Mouse (Mus musculus) heart, embryonic 11.5 days (tissue): ENCODE measurements around the gene Mob1a. TPM values are rescaled to one million over a fixed set of nuclear protein-coding genes. Genes with fewer than 3 reads are reported as not detected.

Source experiments
- ATAC-seq: fragments of 200-750 bp; cut with Nextera tagmentation; replicated peaks from 2 replicates; pipeline ENCODE4 v1.8.0; 2017; ENCODE audit warnings: moderate library complexity; ENCODE audit not compliant: insufficient number of reproducible peaks, low FRiP score, low TSS enrichment
- H3K27ac ChIP-seq: fragments of 300-500 bp; sonication (generic); 2 replicates; pipeline ENCODE4 v1.5.1; 2014; ENCODE audit warnings: mild to moderate bottlenecking, low read depth, low read length
- H3K27me3 ChIP-seq: fragments of 300-500 bp; sonication (generic); 2 replicates; pipeline ENCODE4 v1.6.1; 2014; ENCODE audit warnings: mild to moderate bottlenecking, low read length, mixed read lengths; ENCODE audit not compliant: control insufficient read depth, insufficient read depth
- H3K36me3 ChIP-seq: fragments of 300-500 bp; sonication (generic); 2 replicates; pipeline ENCODE4 v1.6.1; 2014; ENCODE audit warnings: mild to moderate bottlenecking, low read length, moderate library complexity, mixed read lengths; ENCODE audit not compliant: control insufficient read depth, insufficient read depth
- H3K4me1 ChIP-seq: fragments of 300-500 bp; sonication (generic); 2 replicates; pipeline ENCODE4 v1.6.1; 2014; ENCODE audit warnings: low read length; ENCODE audit not compliant: control insufficient read depth, insufficient read depth
- H3K4me2 ChIP-seq: fragments of 300-500 bp; sonication (generic); 2 replicates; pipeline ENCODE4 v1.6.1; 2014; ENCODE audit warnings: mild to moderate bottlenecking, moderate library complexity
- H3K4me3 ChIP-seq: fragments of 300-500 bp; sonication (generic); 2 replicates; pipeline ENCODE4 v1.5.1; 2014; ENCODE audit warnings: low read depth, low read length
- H3K9ac ChIP-seq: fragments of 300-500 bp; sonication (generic); 2 replicates; pipeline ENCODE4 v1.6.1; 2014; ENCODE audit warnings: mild to moderate bottlenecking, low read depth, low read length, moderate library complexity
- H3K9me3 ChIP-seq: fragments of 300-500 bp; sonication (generic); replicated peaks from 2 replicates; pipeline ENCODE4 v1.6.1; 2016; ENCODE audit warnings: low read length; ENCODE audit not compliant: control insufficient read depth
- WGBS: fragments of 180-500 bp; shearing (Covaris S2); extraction: QIAGEN DNeasy Blood & Tissue Kit; methylation state at CpG from one replicate; pipeline ENCODE4 v1.1.7; 2014; ENCODE audit not compliant: insufficient replicate concordance; 5-methylcytosine and 5-hydroxymethylcytosine counted together
- polyA plus RNA-seq: library from polyadenylated mRNA; unstranded; fragments of >200 nt; fragmentation: Nextera tagmentation; extraction: Ambion mirVana; gene quantifications from 2 replicates; pipeline ENCODE4 v1.2.1, GENCODE M21; 2014

Mob1a gene
- polyA plus RNA-seq, 1 experiment from 2014 or later = 42.2 TPM

GRCm38 (mm10) chr6:83348873-83349272 is 23.1 kb downstream of the Mob1a start, which contains the start of gene Bola3:
Gene Bola3 (plus strand): TSS chr6:83349147.
- Histone ChIP-seq H3K4me1 (peaks cover 7% of the 10 kb centered on the region), H3K9ac (peak within 1 kb of the TSS; percentile 98), H3K4me3 (peak within 1 kb of the TSS; percentile 94), H3K36me3 (peaks cover 11% of the 10 kb centered on the region), H3K27ac (peak within 1 kb of the TSS; percentile 73), H3K4me2 (peak within 1 kb of the TSS; percentile 88), H3K27me3 (no peaks in the 10 kb centered on the region), H3K9me3 (no peaks in the 10 kb centered on the region)
- WGBS = 38% methylated on average over 6 of the region's 6 CpGs
- ATAC-seq = peak; percentile 40

GRCm38 (mm10) chr6:83349274-83349958 is 23.6 kb downstream of the Mob1a start:
- Histone ChIP-seq H3K36me3 (peaks cover 11% of the 10 kb centered on the region), H3K27me3 (no peaks in the 10 kb centered on the region), H3K9me3 (no peaks in the 10 kb centered on the region), H3K4me3 (peak overlapping the region; percentile 94), H3K4me1 (peaks cover 7% of the 10 kb centered on the region), H3K9ac (peak overlapping the region; percentile 98), H3K27ac (peak overlapping the region; percentile 73), H3K4me2 (peak overlapping the region; percentile 88)
- WGBS = under 1% methylated on average over 51 of the region's 53 CpGs
- ATAC-seq = peak; percentile 88

GRCm38 (mm10) chr6:83350172-83350571 is 24.4 kb downstream of the Mob1a start:
- no peaks in the 10 kb centered on the region for H3K9me3 ChIP-seq
- peak overlapping the region; percentile 94 for H3K4me3 ChIP-seq
- 79% methylated on average over 7 of the region's 7 CpGs for WGBS
- peak overlapping the region; percentile 98 for H3K9ac ChIP-seq
- peaks cover 7% of the 10 kb centered on the region for H3K4me1 ChIP-seq
- no peak for ATAC-seq
- H3K27me3 ChIP-seq = no peaks in the 10 kb centered on the region
- peak overlapping the region; percentile 88 for H3K4me2 ChIP-seq
- peak overlapping the region; percentile 73; the same call in 1 of the 2 replicates for H3K27ac ChIP-seq
- peaks cover 11% of the 10 kb centered on the region for H3K36me3 ChIP-seq

GRCm38 (mm10) chr6:83350851-83351405 is 25.1 kb downstream of the Mob1a start:
- peaks cover 7% of the 10 kb centered on the region for H3K4me1 ChIP-seq
- no peaks in the 10 kb centered on the region for H3K27me3 ChIP-seq
- H3K4me2 ChIP-seq = peak overlapping the region; percentile 88
- H3K27ac ChIP-seq = peak overlapping the region; percentile 54
- H3K9ac ChIP-seq = 0 out of 2 replicates have a peak overlapping the region, but pooled peaks have one; percentile 49
- no peak for ATAC-seq
- WGBS = 84% methylated on average over 16 of the region's 16 CpGs
- H3K9me3 ChIP-seq = no peaks in the 10 kb centered on the region
- no peak overlapping the region for H3K4me3 ChIP-seq
- peaks cover 11% of the 10 kb centered on the region for H3K36me3 ChIP-seq

- H3K9me3 ChIP-seq = no peaks in the 10 kb centered on the region
- peaks cover 10% of the 10 kb centered on the region for H3K4me1 ChIP-seq
- H3K4me3 ChIP-seq = no peak overlapping the region
- peak overlapping the region; percentile 88 for H3K4me2 ChIP-seq
- peak overlapping the region; percentile 54 for H3K27ac ChIP-seq
- WGBS = 66% methylated on average over 7 of the region's 7 CpGs
- H3K27me3 ChIP-seq = no peaks in the 10 kb centered on the region
- no peak overlapping the region for H3K9ac ChIP-seq
- ATAC-seq = peak; percentile 85
- H3K36me3 ChIP-seq = peaks cover 11% of the 10 kb centered on the region
These were observed 25.8 kb downstream of the Mob1a start for GRCm38 (mm10) chr6:83351490-83352160.

GRCm38 (mm10) chr6:83352666-83353410 is 27.0 kb downstream of the Mob1a start:
- H3K9me3 ChIP-seq = no peaks in the 10 kb centered on the region
- peaks cover 11% of the 10 kb centered on the region for H3K36me3 ChIP-seq
- H3K4me1 ChIP-seq = peaks cover 12% of the 10 kb centered on the region
- H3K4me3 ChIP-seq = no peak overlapping the region
- no peaks in the 10 kb centered on the region for H3K27me3 ChIP-seq
- H3K9ac ChIP-seq = peak overlapping the region; percentile 59
- peak overlapping the region; percentile 54; the same call in 1 of the 2 replicates for H3K27ac ChIP-seq
- 92% methylated on average over 24 of the region's 24 CpGs for WGBS
- no peak for ATAC-seq
- H3K4me2 ChIP-seq = peak overlapping the region; percentile 30

GRCm38 (mm10) chr6:83354856-83355781 is 29.3 kb downstream of the Mob1a start:
- Histone ChIP-seq H3K4me2 (no peak overlapping the region), H3K27me3 (no peaks in the 10 kb centered on the region), H3K9ac (no peak overlapping the region), H3K4me3 (no peak overlapping the region), H3K9me3 (no peaks in the 10 kb centered on the region), H3K4me1 (peaks cover 10% of the 10 kb centered on the region), H3K27ac (no peak overlapping the region), H3K36me3 (peaks cover 17% of the 10 kb centered on the region)
- no peak for ATAC-seq
- WGBS = 87% methylated on average over 9 of the region's 9 CpGs
